Mouse (Mus musculus) skeletal muscle tissue, adult 2 months (tissue): ENCODE measurements at regions not wholly inside any gene's neighbourhood (a gene's known extent, or its start where the extent isn't known, plus 50 kb on each side); places are given as distances from the start of the nearest gene placed in this dataset.
"Not testable (repeated sequence)": the region's sequence is repeated elsewhere in the genome, so short reads cannot be mapped to it uniquely, and the experiment has no call there.

ENCODE experiments used
- DNase-seq: peaks from one replicate; pipeline ENCODE4 v3.0.0-alpha.2; 2012; ENCODE audit warnings: low read depth, low spot score

- DNase-seq = no peak
Measured at GRCm38 (mm10) chr12:77589416-77589815, 351.5 kb downstream of the Fut8 start.

- no peak for DNase-seq
Measured at GRCm38 (mm10) chr12:77594092-77594491, 356.2 kb downstream of the Fut8 start.

- no peak for DNase-seq
Measured at GRCm38 (mm10) chr12:77594657-77595056, 356.7 kb downstream of the Fut8 start.

DNA sequence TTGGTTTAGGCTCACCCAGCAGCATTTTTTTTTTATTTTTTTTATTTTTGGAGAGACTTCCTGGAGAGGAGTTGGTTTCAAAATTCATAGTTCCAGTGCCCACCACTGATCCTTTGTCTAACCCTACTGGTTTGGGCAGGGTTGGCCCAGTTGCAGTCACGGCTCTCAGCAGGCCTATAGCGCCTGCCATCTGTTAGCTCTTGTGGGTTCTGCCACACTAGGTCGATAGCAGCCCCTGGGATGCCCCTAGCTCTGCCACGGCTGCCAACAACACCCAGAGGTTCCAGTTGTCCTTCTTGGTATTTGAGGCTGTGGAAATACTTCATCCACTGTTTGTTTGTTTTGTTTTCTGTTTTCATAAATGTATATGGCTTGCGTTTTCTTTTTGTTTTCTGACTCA is 357.9 kb downstream of the Fut8 start:
- DNase-seq = no peak

GRCm38 (mm10) chr12:77596676-77597075 is 358.8 kb downstream of the Fut8 start:
- DNase-seq = no peak

GRCm38 (mm10) chr12:77597627-77598333 is 359.9 kb downstream of the Fut8 start:
- no peak for DNase-seq

DNA sequence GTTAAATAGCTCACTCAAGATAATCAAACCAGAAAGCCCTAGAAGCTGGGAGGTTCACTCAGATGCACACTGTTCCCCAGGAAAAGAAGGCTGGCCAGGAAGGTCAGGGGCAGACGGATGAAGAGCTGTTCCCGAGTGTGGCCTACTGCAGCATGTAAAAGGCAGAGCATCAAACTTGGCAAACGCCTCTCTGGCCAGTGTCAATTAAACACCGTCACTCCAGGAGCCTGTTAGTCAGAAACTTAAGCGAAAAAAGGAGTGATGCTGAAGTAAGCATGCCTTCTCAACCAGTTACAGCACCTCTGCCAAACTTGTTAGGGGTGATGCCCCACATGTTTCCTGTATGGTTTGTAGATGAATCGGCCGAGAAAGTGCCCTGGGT is 360.4 kb downstream of the Fut8 start:
- DNase-seq = no peak

GRCm38 (mm10) chr12:77599391-77599790 is 361.5 kb downstream of the Fut8 start:
- no peak for DNase-seq

DNA sequence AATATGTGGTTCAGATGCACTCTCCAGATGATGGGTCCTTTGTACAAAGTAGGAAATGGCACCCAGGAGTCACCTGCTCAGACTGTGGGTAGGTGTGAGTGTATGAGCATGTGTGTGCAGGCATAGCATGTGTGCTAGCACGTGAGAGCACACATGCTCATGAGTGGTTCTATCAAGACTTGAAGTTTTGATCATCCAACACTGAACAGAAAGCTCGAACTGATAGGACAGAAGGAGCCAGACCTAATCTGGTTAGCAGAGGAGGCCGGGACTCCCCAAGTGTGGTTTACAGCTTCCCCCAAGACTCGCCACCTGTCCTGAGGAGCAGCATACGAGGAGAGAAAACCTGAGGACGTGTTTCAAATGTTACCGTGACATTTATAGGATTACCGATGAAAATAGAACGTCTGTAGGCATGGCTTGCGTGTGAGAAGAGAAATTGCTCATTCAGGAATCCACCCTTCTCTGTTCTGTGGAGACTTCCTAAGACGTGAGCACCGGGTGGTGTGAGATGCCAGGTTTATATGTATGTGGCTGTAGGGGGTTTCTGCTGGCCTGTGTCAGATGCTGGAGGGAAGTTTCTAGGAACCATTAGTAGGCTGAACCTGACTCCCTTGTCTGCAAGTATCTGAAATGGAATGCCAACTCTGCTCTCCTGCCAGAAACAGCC is 366.0 kb downstream of the Fut8 start:
- DNase-seq = peak; percentile 28

DNA sequence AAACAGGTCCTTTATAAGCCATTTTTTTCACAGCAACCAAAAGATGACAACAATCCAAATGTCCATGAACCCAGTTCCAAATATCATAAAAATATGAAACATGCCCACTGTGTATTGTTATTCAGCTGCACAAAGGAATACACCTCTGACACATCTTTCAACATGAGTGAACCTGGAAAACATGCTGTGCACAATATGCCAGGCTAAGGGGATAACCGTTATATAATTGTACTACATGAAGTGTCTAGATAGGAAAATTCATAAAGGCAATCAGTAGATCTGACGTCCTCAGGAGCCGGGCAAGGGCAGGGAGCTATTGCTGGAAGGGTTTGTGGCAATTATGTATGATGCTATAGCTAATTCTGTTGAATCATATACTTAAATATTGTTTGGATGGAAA is 379.6 kb downstream of the Fut8 start:
- DNase-seq = no peak

GRCm38 (mm10) chr12:77622243-77622642 is 384.3 kb downstream of the Fut8 start:
- peak; percentile 51 for DNase-seq

- DNase-seq = not testable (repeated sequence)
Measured at GRCm38 (mm10) chr12:77624323-77624722, 386.4 kb downstream of the Fut8 start.

DNA sequence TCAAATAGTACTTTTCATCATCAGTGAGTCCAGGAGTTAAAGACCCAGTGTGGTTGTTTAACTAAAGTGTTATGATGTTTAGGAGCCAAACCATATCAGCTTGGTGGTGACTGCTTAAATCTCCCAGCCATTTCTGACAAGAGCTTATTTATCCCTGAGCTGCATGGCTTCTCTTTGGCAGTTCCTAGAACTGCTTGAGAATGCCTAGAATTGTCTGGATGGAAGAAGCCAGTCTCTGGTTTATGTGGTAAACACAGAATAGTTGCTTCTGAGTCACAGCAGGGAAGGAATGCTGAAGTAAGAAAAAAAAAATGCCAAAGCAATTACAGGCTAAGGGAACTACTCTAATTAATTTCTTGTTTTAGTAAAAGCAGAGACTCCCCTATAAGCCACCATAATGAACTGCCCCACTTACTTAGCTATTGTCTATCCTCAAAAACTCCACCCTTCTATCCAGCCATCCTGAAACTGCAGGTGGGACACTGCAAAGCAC is 390.5 kb downstream of the Fut8 start:
- DNase-seq = no peak

GRCm38 (mm10) chr12:77633981-77634650 is 396.2 kb downstream of the Fut8 start:
- peak; percentile 79 for DNase-seq

DNA sequence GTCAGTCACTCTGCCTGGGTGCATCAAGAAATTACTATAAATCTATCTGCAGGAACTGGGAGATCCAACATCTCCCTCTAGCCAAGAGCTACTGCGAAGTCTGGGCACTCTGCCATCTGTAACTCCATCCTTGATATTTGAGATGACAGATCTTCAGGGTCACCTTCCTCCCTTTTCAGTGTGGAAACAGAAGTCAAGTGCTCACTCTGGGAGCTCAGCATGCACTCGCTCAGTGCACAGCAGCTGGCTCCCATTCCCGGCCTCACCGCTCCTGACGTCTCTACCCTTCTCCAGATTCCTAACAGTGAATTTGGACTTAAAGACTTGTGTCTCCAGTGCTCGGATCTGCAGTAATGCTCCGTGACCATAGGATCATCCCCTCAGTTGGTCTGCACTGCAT is 400.3 kb downstream of the Fut8 start:
- peak; percentile 94 for DNase-seq

- no peak for DNase-seq
Measured at GRCm38 (mm10) chr12:77642336-77642735, 404.4 kb downstream of the Fut8 start.

- DNase-seq = no peak
Measured at GRCm38 (mm10) chr12:77647841-77648240, 409.9 kb downstream of the Fut8 start.

- no peak for DNase-seq
Measured at GRCm38 (mm10) chr12:77654282-77654681, 416.4 kb downstream of the Fut8 start.

DNA sequence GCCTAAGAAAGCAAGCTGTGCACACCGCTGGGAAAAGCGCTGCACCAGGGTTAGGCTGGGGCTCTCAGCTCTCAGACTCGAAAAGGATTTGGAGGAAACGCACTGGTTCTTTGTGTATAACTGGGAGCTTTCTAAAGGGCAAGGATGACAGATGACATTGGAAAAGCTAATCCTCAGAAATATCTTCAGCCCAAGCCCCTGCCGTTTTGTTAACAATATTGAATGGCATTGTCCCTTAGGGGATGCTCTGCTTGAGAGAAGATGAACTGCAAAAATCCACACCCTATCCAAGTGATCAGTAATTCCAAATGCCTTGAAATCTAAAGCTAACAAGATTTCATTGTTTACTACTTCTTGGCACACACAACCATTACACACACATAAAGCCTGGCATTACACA is 419.1 kb downstream of the Fut8 start:
- DNase-seq = no peak

DNA sequence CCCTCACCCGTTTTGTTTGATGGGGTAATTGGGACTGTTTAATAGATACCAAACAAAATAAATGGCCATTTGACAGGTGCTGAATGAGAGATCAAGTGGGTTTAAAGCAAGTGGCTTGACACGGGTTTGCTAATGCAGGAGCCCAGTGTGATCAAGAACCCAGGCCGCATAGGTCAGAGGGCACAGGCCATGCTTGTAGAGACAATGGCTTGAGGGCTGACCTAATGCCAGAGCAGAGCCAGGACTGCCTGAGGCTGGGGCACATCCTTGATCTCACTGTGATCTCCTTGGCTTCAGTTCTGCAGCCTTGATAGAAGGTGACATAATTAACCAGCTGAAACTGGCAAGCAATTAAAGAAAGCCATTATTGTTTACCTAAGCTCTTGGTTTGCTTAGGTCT is 420.0 kb downstream of the Fut8 start:
- no peak for DNase-seq

GRCm38 (mm10) chr12:77663180-77663579 is 425.3 kb downstream of the Fut8 start:
- no peak for DNase-seq

GRCm38 (mm10) chr12:77663665-77664374 is 425.9 kb downstream of the Fut8 start:
- DNase-seq = no peak
